Mouse (Mus musculus): Measurements from ENCODE around the gene Tex52. TPM values are rescaled to one million over a fixed set of nuclear protein-coding genes. Genes with fewer than 3 reads are reported as not detected.
"Not testable (repeated sequence)": the region's sequence is repeated elsewhere in the genome, so short reads cannot be mapped to it uniquely, and the experiment has no call there.

Gene Tex52
- polyA plus RNA-seq, 1 experiment from 2014 or later = 0.21 TPM

- peak overlapping the region; percentile 83 for H3K4me2 ChIP-seq
- peak; percentile 21 for ATAC-seq (ENCODE audit: insufficient read depth)
- peak overlapping the region; percentile 96 for H3K27ac ChIP-seq (ENCODE audit: low read depth)
- H3K4me1 ChIP-seq (ENCODE audit: insufficient read depth) = peaks cover 20% of the 10 kb centered on the region
- TF ChIP-seq CTCF (IDR thresholded peaks at IDR 0.05; ENCODE audit: low read depth) = no peak
- WGBS = under 1% methylated on average over 43 of the region's 46 CpGs
- peak; percentile 72 for DNase-seq
- peak overlapping the region; percentile 88 for H3K4me3 ChIP-seq (ENCODE audit: low read depth, low read length)
- H3K9me3 ChIP-seq (ENCODE audit: low read depth, low read length) = no peaks in the 10 kb centered on the region
- H3K9ac ChIP-seq = peak overlapping the region; percentile 90
- H3K36me3 ChIP-seq (ENCODE audit: insufficient read depth) = peaks cover 48% of the 10 kb centered on the region
- H3K27me3 ChIP-seq (ENCODE audit: insufficient read depth, low read length) = no peaks in the 10 kb centered on the region
These were observed 12.0 kb upstream of the Tex52 start for GRCm38 (mm10) chr6:128363007-128363825.

DNA sequence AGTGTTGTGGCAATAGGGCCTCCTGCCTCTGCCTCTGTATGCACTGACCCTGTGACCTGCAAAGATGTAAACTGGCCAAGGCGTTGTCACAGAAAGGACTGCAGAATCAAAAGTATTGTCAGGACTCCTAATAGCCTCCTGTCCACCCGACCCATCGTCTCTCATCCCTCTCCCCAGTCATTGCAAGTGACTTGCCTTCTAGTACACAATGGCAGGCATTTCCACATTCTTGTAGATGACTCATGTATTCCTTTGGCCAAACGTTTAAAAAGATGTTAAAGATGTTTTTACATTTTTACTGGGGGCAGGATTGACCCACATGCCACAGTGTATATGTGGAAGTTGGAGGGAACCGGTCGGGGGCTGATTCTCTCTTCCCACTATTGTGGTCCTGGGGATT, 10.5 kb upstream of the Tex52 start:
- Histone ChIP-seq H3K27ac (ENCODE audit: low read depth) (no peak overlapping the region), H3K4me2 (peak overlapping the region; percentile 83; the same call in 1 of the 2 replicates), H3K9me3 (ENCODE audit: low read depth, low read length) (no peaks in the 10 kb centered on the region), H3K36me3 (ENCODE audit: insufficient read depth) (peaks cover 53% of the 10 kb centered on the region), H3K9ac (no peak overlapping the region), H3K27me3 (ENCODE audit: insufficient read depth, low read length) (no peaks in the 10 kb centered on the region), H3K4me1 (ENCODE audit: insufficient read depth) (peaks cover 20% of the 10 kb centered on the region), H3K4me3 (ENCODE audit: low read depth, low read length) (0 out of 2 replicates have a peak overlapping the region, but pooled peaks have one; percentile 9)
- no peak for TF ChIP-seq CTCF (IDR thresholded peaks at IDR 0.05; ENCODE audit: low read depth)
- ATAC-seq (ENCODE audit: insufficient read depth) = no peak
- DNase-seq = no peak
- WGBS = 59% methylated on average over 6 of the region's 6 CpGs

DNA sequence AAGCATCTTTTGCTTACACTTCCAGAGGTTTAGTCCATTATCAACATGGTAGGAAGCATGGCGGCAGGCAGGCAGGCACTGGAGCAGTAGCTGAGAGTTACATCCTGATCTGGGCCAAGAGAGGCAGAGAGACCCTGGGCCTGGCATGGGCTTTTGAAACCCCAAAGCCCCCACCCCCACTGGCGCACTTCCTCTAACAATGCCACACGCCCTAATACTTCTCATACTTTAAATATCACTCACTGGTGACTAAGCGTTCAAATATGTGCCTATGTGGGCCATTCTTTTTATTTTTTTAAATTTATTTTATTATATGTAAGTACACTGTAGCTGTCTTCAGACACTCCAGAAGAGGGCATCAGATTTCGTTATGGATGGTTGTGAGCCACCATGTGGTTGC, 8.8 kb upstream of the Tex52 start:
- Histone ChIP-seq H3K9ac (no peak overlapping the region), H3K4me1 (ENCODE audit: insufficient read depth) (peaks cover 16% of the 10 kb centered on the region), H3K36me3 (ENCODE audit: insufficient read depth) (peaks cover 67% of the 10 kb centered on the region), H3K9me3 (ENCODE audit: low read depth, low read length) (no peaks in the 10 kb centered on the region), H3K27me3 (ENCODE audit: insufficient read depth, low read length) (no peaks in the 10 kb centered on the region), H3K27ac (ENCODE audit: low read depth) (no peak overlapping the region), H3K4me3 (ENCODE audit: low read depth, low read length) (no peak overlapping the region), H3K4me2 (no peak overlapping the region)
- 90% methylated on average over 5 of the region's 5 CpGs for WGBS
- DNase-seq (no peak), ATAC-seq (ENCODE audit: insufficient read depth) (no peak)
- no peak for TF ChIP-seq CTCF (IDR thresholded peaks at IDR 0.05; ENCODE audit: low read depth)

DNA sequence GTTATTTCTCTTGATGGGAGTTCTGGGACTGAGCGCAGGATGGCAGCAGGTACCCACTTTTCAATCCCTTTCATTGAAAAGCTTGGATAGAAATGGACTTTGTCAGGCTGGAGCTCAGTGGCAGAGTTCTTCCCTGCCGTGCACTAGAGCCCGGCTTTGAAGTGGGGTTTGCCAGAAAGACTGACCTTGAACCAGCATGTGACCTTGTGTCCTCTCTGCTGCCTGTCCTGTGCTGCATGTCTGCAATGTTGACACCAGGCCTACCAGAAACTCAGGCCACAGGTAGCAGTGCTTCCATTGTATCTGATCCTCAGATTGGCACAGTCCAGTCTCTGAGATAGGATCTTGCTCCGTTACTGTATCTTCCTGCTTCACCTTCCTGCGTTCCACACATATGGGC, 5.2 kb upstream of the Tex52 start:
- 93% methylated on average over 5 of the region's 5 CpGs for WGBS
- no peak for TF ChIP-seq CTCF (IDR thresholded peaks at IDR 0.05; ENCODE audit: low read depth)
- Histone ChIP-seq H3K4me3 (ENCODE audit: low read depth, low read length) (no peak overlapping the region), H3K36me3 (ENCODE audit: insufficient read depth) (peaks cover 98% of the 10 kb centered on the region), H3K27me3 (ENCODE audit: insufficient read depth, low read length) (no peaks in the 10 kb centered on the region), H3K27ac (ENCODE audit: low read depth) (no peak overlapping the region), H3K9ac (no peak overlapping the region), H3K4me2 (no peak overlapping the region), H3K4me1 (ENCODE audit: insufficient read depth) (peaks cover 2% of the 10 kb centered on the region; the same call in 1 of the 2 replicates), H3K9me3 (ENCODE audit: low read depth, low read length) (no peaks in the 10 kb centered on the region)
- DNase-seq = no peak
- no peak for ATAC-seq (ENCODE audit: insufficient read depth)

- H3K4me2 ChIP-seq = no peak overlapping the region
- no peaks in the 10 kb centered on the region for H3K4me1 ChIP-seq (ENCODE audit: insufficient read depth)
- no peak overlapping the region for H3K27ac ChIP-seq (ENCODE audit: low read depth)
- H3K27me3 ChIP-seq (ENCODE audit: insufficient read depth, low read length) = no peaks in the 10 kb centered on the region
- peaks cover 53% of the 10 kb centered on the region for H3K36me3 ChIP-seq (ENCODE audit: insufficient read depth)
- DNase-seq (no peak), ATAC-seq (ENCODE audit: insufficient read depth) (no peak)
- H3K4me3 ChIP-seq (ENCODE audit: low read depth, low read length) = no peak overlapping the region
- H3K9ac ChIP-seq = no peak overlapping the region
- no peak for TF ChIP-seq CTCF (IDR thresholded peaks at IDR 0.05; ENCODE audit: low read depth)
- 87% methylated on average over 17 of the region's 17 CpGs for WGBS
- H3K9me3 ChIP-seq (ENCODE audit: low read depth, low read length) = no peaks in the 10 kb centered on the region
These were observed 1.3 kb downstream of the Tex52 start for GRCm38 (mm10) chr6:128376371-128377085.

- Histone ChIP-seq H3K36me3 (ENCODE audit: insufficient read depth) (peaks cover 22% of the 10 kb centered on the region), H3K9ac (no peak overlapping the region), H3K4me2 (no peak overlapping the region), H3K9me3 (ENCODE audit: low read depth, low read length) (no peaks in the 10 kb centered on the region), H3K27ac (ENCODE audit: low read depth) (no peak overlapping the region), H3K4me3 (ENCODE audit: low read depth, low read length) (no peak overlapping the region), H3K27me3 (ENCODE audit: insufficient read depth, low read length) (no peaks in the 10 kb centered on the region), H3K4me1 (ENCODE audit: insufficient read depth) (no peaks in the 10 kb centered on the region)
- TF ChIP-seq CTCF (IDR thresholded peaks at IDR 0.05; ENCODE audit: low read depth) = no peak
- 76% methylated on average over 16 of the region's 16 CpGs for WGBS
- DNase-seq (no peak), ATAC-seq (ENCODE audit: insufficient read depth) (no peak)
These were observed 4.4 kb downstream of the Tex52 start for GRCm38 (mm10) chr6:128379636-128380035.

- 47% methylated on average over 1 of the region's 1 CpGs for WGBS
- not testable (repeated sequence) for H3K27me3 ChIP-seq (ENCODE audit: insufficient read depth, low read length); H3K4me1 ChIP-seq (ENCODE audit: insufficient read depth); H3K9ac ChIP-seq; H3K27ac ChIP-seq (ENCODE audit: low read depth); ATAC-seq (ENCODE audit: insufficient read depth); H3K4me3 ChIP-seq (ENCODE audit: low read depth, low read length); H3K4me2 ChIP-seq; H3K9me3 ChIP-seq (ENCODE audit: low read depth, low read length); DNase-seq
- H3K36me3 ChIP-seq (ENCODE audit: insufficient read depth) = peaks cover 15% of the 10 kb centered on the region
- peak; percentile 27; the same call in 1 of the 2 replicates for TF ChIP-seq CTCF (IDR thresholded peaks at IDR 0.05; ENCODE audit: low read depth)
These were observed 5.4 kb downstream of the Tex52 start for GRCm38 (mm10) chr6:128380594-128381167.
